Mouse (Mus musculus): ENCODE measurements around the gene Msrb3. TPM values are rescaled to one million over a fixed set of nuclear protein-coding genes. Genes with fewer than 3 reads are reported as not detected.

The Msrb3 gene
- total RNA-seq, 2 experiments from 2014 or later, result 5.5 to 7.6 TPM

DNA sequence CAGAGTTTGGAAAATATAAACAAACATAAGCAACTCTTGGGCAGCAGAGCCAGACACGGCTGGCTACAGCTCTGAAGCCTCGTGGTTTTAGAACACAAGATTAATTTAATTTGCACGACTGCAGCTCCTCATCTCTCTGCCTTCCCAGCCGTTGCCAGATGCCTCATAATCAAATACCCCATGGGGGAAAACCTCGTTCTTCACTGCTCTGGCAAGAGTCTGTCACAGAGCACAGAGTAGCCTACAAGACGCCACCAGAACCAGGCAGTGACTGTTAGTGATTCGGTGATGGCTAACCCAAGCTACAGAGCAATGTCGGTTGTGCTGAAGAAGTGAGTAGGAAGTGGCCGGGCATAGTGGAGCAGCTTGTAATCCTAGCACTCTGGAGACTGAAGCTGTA is 2.8 kb upstream of the Msrb3 start:
- DNase-seq (ENCODE audit: low spot score in 2 of 2), result no peak
- intact Hi-C loops (cut with DNase I), result no loop called here

DNA sequence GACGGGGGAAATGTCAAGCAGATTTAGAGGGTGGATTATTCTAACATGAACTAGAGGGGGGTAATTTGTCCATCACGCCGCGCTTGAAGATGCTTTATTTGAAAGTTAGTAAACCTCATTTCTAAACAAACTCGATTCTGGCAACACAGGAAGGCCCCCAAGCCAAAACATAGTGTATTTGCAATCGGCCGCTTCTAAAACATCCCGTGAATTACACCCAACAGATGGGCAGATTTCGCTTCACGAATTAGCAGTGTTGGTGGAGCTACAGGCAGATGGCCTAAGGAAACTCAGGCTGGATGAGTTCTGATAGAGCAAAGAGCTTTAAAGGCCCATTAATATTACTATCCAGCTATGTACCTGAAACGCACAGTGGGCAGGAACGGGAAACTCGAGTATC is 1.2 kb upstream of the Msrb3 start:
- no peak for DNase-seq (ENCODE audit: low spot score in 2 of 2)

DNA sequence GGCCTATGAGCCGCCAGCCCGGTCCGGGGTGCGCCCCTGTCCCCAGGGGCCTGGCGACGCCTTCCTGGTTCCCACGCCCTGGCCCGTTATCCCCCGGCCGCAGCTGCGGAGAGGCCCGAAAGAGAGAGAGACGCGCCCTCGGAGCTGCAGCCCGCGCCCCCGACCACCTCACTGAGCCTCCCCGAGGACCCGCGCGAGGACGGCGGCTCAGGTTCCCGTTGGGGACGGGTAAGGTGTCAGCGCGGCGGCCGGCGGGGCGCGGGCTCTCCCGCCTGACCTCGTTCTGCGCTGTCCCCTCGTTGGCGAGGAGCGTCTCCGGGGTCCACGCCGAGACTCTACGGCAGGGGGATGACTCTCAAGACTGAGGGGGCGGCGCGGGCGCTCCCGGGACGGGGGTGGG is 544 bp downstream of the Msrb3 start:
- no peak for DNase-seq (ENCODE audit: low spot score in 2 of 2)

More for the DNA sequence above, 1.2 kb upstream of the Msrb3 start:
- intact Hi-C loops (cut with DNase I), result no loop called here

DNA sequence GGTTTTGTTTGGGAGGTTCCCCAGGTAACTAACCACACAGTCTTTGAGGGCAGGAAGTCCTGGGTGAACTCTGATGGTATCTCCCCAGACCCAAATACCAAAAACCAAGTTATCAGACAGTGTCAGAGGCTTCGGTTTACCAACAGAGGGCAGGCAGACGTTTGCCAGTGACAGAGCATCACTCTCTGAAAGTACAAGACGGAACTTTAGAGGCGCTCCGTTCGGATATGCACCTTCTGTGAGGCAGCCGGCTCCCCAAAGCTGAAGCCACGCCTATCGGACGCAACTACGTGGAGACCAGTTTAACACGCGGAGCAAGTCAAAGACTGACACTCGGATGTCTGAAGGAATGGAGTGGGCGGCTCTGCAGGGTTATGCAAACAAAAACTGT is 3.0 kb downstream of the Msrb3 start:
- intact Hi-C loops (cut with DNase I), result no loop called here
- DNase-seq (ENCODE audit: low spot score in 2 of 2), result no peak

More for the DNA sequence above, 544 bp downstream of the Msrb3 start:
- intact Hi-C loops (cut with DNase I), result no loop called here

DNA sequence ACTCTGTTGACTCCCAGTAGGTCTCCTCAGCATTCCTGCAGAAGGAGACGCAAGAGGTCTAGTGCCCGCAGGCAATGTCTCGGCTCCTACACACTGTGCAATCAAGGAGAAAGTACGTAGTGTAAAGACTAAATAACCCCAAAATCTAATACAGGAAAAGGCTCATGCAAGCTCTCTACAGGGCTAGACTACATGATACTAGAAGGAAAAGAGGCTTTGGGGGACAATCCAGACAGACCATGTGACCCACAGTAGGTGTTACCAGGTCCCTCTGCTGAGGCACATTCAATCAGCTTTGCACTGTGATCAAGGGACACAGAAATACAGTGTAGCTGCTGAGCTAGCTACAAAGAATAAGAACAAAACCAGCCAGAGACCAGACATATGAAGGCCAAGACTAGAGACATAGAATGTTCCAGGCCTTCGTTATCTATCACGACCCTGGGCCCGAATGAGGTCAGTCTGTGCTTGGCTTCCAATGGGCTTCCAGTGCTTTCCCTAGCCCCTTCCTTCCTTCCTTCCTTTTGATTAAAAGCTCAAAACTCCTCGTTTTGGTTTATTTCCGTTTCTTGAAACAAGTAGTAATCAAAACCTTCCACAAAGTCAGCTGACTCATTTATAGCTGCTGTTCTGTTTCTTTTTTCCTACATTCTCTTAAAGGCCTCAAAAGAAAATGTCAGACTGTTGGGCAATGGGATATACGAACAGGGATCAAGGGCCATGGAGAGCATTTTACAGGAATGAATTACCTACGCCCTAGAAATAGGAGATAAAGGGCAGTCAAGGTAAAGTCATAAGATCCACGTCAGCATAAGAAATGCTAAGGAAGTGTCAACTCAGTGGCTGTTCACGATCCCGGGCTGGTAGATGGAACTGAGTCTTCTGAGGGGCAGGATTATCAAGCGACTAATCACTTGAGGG is 3.7 kb downstream of the Msrb3 start:
- DNase-seq (ENCODE audit: low spot score in 2 of 2), result no peak
- intact Hi-C loops (cut with DNase I), result no loop called here

DNA sequence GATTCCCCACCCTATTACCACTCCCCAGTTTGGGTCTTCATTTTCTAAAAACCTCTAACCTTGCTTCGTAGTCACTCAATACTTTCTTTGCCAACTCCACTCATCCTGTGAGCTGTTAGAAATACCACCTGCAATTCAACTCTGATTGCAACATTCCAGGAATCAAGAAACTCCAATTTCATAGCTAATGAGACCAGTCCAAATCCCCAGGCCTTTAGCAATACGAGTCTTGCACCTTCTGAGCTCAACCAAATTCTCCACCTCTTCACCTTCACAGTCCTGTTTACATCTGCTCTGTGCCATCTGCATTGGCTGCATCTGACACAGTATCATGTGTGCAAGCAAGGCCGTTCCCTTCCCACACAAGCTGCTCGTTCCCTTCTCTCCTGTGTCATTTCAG is 5.0 kb downstream of the Msrb3 start:
- no peak for DNase-seq (ENCODE audit: low spot score in 2 of 2)
- intact Hi-C loops (cut with DNase I), result no loop called here

DNA sequence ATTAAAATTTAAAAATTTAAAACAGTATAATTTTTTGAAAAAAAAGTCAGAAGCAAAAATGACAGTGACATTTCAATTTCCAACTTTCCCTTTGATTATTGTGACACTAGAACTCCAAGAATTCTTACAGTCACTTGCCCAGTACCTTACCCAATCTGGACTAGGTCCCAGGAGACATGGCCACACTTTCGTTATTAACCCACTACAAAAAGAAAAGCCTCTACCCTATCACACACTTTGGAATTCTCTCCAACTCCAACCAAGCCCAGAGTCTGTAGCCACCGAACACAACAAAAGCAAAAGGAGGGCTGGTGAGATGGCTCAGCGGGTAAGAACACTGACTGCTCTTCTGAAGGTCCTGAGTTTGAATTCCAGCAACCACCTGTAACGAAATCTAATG is 7.8 kb downstream of the Msrb3 start:
- intact Hi-C loops (cut with DNase I), result no loop called here
- DNase-seq (ENCODE audit: low spot score in 2 of 2), result no peak

DNA sequence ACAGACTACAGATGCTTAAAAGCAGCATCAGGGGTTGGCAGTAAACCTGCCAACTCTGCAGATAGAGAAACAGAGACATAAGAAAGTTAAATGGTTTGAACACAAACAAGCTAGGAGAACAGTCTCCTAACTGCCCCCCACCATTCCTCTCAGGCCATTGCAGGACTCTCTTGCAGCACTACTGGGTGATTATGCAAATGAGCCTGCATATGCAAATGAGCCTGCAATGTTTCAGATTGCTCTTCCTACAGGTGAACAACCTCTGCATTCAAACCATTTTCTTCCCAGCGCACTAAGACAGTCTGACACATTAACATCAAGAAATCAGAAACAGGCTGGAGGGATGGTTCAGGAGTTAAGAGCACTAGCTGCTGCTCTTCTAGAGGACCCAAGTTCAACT is 8.3 kb downstream of the Msrb3 start:
- intact Hi-C loops (cut with DNase I), result no loop called here
- no peak for DNase-seq (ENCODE audit: low spot score in 2 of 2)

DNA sequence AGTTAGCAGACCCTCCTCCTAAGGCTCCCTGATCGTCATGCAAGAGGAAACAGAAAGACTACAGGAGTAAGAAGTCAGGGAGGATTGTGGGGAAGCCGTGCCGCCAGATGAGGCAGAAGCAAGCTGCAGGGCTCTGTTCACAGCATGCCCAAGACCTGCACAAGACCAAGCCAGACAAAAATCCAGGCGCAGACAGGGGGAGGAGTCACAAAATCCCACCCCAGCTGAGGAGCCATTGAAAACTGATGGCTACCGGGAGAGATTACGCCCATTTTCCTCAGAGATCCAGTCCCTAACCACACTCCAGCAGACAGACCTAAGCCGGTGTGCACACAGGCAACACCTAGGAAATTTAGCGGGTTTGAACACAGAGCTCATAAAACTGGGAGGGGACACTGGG is 10.4 kb downstream of the Msrb3 start:
- intact Hi-C loops (cut with DNase I), result no loop called here

DNA sequence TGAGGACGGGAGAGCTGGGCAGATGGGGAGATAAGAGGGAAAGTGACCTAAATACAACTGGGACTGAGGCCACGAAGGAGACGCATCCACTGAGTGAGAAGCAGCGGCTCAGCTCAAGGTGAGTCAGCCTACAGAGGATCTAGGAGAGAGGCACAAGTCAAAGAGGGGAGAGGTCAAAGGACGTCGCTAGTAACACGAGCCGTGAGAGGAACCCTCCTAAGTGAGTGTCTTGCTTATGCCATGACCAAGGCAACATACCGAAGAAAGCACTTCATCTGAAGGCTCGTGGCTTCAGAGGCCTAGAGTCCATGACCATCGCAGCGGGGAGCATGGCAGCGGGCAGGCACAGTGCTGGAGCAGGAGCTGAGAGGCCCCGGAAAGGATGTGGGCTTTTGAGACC is 14.7 kb downstream of the Msrb3 start:
- no peak for DNase-seq (ENCODE audit: low spot score in 2 of 2)
- intact Hi-C loops (cut with DNase I), result no loop called here

More for the DNA sequence above, 10.4 kb downstream of the Msrb3 start:
- DNase-seq (ENCODE audit: low spot score in 2 of 2), result no peak

DNA sequence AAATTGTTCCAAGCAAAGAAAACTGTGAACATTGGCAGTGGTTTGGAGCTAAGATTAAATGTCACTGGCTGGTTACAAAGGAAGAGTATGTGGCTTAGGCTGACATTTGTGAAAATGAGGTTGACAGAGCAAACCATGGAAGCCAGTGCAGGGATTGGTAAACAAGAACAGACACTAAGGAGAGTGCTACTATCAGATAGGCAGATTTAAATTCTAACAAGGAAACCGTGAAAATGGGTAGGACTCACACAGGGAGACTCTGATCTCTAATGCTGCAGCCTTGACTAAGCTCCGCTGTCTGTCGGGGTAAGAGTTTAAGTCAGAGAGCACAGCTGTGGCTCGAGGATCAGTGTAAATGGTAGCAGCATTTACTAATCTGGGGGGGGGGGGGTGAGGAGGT is 15.2 kb downstream of the Msrb3 start:
- intact Hi-C loops (cut with DNase I), result no loop called here

DNA sequence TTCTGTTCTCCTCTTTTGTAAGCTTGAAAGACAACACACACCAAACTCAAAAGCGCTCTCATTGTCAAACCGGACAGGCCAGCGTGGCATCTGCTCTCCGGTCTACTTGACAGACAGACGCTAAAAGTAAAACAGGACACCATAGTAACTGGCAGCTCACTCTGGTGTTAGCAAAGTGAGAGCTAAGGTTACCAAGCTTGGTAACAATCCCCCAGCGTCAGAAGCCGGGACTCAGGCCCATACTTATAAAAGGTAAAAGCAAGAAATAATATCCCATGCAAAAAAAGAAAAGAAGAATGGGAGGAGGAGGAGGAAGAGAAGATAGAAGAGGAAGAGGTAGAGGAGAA is 15.9 kb downstream of the Msrb3 start:
- DNase-seq (ENCODE audit: low spot score in 2 of 2), result no peak
- intact Hi-C loops (cut with DNase I), result no loop called here

More for the DNA sequence above, 15.2 kb downstream of the Msrb3 start:
- DNase-seq (ENCODE audit: low spot score in 2 of 2), result no peak

DNA sequence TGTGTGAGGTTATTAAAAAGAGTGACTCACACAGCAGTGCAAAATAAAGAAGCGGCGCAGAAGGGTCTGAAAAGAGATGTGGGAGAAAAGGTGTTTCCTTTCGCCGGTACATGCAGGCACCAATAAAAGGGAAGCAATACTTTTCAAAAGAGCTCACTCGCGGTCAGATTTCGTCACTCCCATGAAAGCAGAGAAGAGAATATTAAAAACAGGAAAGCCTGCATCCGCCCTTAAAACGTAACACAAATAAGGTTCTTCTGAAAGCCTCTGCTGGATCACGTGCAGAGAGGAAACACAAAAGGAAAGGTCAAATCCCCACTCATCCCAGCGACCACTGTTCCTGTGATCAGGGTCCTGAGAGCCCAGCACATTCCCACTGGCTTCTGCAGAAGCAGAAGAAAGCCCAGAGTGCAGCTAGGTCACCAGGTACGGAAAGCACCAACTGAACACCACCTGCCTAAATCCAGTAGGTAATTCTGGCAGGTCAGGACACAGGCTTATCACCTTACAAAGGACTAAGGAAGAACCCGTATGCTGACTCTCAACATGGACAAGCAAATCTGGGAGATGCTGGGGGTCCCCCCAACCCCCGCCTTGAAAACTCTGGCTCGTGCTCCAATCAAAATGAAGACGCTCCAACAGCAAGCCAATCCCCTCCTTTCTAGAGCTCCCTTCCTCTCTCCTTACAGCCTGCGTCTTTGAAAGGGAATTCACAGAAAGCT is 16.4 kb downstream of the Msrb3 start:
- DNase-seq (ENCODE audit: low spot score in 2 of 2), result peak in 1 of 2 experiments; percentile 25
- intact Hi-C loops (cut with DNase I), result no loop called here

DNA sequence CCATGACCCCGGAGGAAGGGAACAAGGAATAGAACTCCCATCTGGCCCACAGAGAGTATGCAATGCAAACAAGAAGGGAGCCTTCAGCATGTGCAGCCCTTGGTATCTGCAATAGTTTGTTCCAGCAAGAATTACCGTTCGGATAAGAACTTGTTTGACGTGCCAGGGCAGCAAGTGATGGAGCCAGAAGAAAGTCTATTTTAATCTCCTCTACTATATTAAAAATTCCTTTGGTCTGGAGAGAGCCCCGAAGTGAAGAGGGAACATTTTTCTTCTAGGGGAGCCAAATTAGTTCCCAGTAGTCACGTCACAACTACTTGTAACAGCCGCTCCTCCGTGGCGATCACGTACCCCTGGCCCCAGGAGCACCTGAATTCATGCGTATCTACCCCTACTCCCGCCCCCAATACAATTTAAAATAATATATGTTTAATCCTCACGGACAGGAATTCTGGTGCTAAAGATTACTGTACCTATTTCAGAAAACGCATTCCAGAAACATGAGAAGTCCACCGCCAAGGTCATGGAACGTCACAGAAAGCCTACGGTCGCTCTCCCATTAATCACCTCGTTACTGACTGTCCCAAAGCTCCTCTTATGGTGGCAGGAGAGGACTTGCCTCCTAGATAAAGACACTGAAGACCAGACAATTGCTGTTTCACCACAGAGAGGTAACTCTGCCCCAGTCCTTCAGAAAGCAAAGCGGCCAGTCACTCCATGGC is 22.2 kb downstream of the Msrb3 start:
- no peak for DNase-seq (ENCODE audit: low spot score in 2 of 2)
- intact Hi-C loops (cut with DNase I), result loop anchor here (5.0 kb wide), 1 partner anchor 381 kb away; no protein-coding TSS in a partner anchor

DNA sequence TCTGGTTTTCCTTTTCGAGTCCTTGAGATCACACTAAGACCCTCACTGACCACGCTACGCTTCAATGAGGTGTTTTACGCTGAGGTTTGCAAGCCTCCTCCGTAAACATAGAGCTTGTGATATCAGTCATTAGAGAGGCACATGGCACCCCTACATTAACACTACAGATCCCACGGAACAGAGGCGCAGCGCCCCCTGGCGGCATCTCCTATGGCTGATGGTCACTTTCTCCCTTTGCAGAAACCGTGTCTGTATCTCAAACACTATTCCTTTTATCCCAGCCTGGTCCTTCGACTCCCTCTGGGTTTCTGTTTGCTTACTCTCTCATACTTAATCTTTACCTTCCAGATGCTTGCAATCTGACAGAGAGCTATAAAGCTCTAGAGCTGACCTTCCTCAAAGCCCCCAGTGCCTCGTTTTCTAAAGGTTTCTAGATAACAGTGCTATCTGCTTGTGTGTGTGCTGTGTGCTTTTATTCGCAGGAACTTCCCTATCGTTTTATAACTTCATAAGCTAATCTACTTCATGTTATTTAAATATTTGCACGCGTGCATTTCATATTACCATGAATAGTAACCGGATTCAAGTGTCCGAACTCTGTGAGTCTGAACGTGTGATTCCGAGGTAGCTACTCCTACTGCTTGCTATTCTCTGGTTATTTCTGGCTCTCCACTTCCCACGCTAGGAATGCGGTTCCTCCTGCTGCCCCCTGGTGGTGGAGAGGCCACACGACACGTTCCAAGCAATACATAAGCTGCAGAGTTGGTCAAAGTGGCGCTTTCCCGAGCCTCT is 23.0 kb downstream of the Msrb3 start:
- peak; percentile 78 to 85 for DNase-seq (ENCODE audit: low spot score in 2 of 2)
- intact Hi-C loops (cut with DNase I), result loop anchor here (5.0 kb wide), 1 partner anchor 381 kb away; no protein-coding TSS in a partner anchor

DNA sequence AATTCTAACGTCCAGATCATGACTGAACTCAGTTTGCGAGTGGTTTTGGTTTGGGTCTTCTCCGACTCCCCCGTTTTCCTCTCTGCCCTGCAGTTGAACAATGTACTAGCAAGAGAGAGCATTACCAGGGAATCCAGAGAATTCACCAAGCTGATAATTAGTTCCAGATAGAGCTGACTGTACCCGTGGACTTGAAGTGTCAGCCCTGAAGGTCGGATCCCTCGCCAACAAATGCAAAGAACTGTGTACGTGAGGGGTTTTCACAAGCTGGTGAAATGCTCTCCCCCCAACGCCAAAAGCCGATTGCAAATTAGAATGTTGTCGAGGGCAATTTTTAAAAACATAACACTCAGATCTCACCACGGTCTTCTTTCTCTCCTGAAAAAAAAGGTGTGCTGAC is 24.6 kb downstream of the Msrb3 start:
- no peak for DNase-seq (ENCODE audit: low spot score in 2 of 2)
- intact Hi-C loops (cut with DNase I), result loop anchor here (5.0 kb wide), 1 partner anchor 627 kb away; no protein-coding TSS in a partner anchor

DNA sequence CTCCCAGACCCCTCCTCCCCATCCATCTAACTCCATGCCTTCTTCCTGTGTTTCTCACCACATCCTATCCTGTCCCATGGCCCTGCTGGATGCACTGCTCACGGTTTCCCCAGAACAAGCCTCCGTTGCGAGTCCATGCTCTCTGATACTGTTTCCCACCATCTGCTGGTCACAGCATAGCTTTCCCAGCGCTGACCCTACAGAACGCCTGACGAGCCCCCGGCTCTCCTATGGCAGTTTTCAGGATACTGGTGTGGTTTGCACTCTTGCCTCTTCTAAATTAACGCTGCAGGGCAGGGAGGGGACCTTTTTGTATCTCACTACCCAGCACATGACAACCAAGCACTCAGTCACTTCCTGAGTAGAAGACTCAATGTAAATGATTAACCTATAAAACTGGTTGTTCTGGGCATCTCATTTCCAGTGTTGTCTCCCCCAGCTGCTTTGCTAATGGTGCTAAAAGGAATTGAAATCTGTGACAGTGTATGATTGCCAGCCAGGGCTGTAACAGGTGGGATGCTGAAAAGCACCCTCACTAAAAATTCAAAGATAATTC is 25.2 kb downstream of the Msrb3 start:
- no peak for DNase-seq (ENCODE audit: low spot score in 2 of 2)
- intact Hi-C loops (cut with DNase I), result loop anchor here (5.0 kb wide), 1 partner anchor 626 kb away; no protein-coding TSS in a partner anchor

DNA sequence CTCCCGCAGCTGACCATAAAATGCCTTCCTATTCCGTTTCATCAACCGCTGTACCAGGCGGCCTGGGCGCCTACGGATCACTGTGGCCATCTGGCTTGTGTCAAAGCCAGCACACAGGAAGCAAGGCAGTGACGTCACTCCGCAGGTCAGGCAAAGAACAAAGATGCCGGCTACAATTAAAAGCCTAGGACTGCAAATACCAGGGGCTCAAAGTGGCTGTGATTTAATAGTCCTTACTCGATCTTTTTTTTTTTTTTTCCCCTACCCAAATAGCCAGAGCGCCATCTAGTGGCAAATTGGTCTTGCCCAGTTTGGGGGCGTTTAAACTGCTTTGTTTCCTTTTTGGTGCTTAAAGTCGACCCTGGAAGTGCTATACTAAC is 26.4 kb downstream of the Msrb3 start:
- no peak for DNase-seq (ENCODE audit: low spot score in 2 of 2)

More for the DNA sequence above, 26.4 kb downstream of the Msrb3 start:
- intact Hi-C loops (cut with DNase I), result loop anchor here (5.0 kb wide), 1 partner anchor 625 kb away; no protein-coding TSS in a partner anchor

Data from left cerebral cortex, postnatal 36 days (tissue).